Mouse (Mus musculus) embryonic facial prominence, embryonic 10.5 days (tissue): ENCODE results near the gene Mast3. TPM values are rescaled to one million over a fixed set of nuclear protein-coding genes. Genes with fewer than 3 reads are reported as not detected.

ENCODE experiments used
- DNase-seq: peaks from one replicate; pipeline ENCODE4 v3.0.0-alpha.2; 2017; ENCODE audit warnings: low spot score
- H3K27ac ChIP-seq: fragments of 300-500 bp; sonication (generic); replicated peaks from 2 replicates; pipeline ENCODE4 v1.5.1; 2016; ENCODE audit warnings: mild to moderate bottlenecking
- H3K27me3 ChIP-seq: fragments of 300-500 bp; sonication (generic); replicated peaks from 2 replicates; pipeline ENCODE4 v1.6.1; 2016; ENCODE audit warnings: low read depth, mild to moderate bottlenecking; ENCODE audit not compliant: poor library complexity, severe bottlenecking
- H3K36me3 ChIP-seq: fragments of 300-500 bp; sonication (generic); replicated peaks from 2 replicates; pipeline ENCODE4 v1.6.1; 2016; ENCODE audit warnings: mild to moderate bottlenecking, moderate library complexity
- H3K4me1 ChIP-seq: fragments of 300-500 bp; sonication (generic); 2 replicates; pipeline ENCODE4 v1.6.1; 2016
- H3K4me3 ChIP-seq: fragments of 300-500 bp; sonication (generic); 2 replicates; pipeline ENCODE4 v1.5.1; 2016; ENCODE audit warnings: mild to moderate bottlenecking, moderate library complexity
- H3K9me3 ChIP-seq: fragments of 300-500 bp; sonication (generic); 2 replicates; pipeline ENCODE4 v1.6.1; 2016; ENCODE audit warnings: mild to moderate bottlenecking
- WGBS: fragments of 180-500 bp; shearing (Covaris S2); methylation state at CpG from one replicate; pipeline ENCODE4 v1.1.7; 2016; 5-methylcytosine and 5-hydroxymethylcytosine counted together
- polyA plus RNA-seq: library from polyadenylated mRNA; unstranded; fragments of >200 nt; fragmentation: Nextera tagmentation; extraction: Ambion mirVana; gene quantifications from 2 replicates; pipeline ENCODE4 v1.2.1, GENCODE M21; 2016

The Mast3 gene
- polyA plus RNA-seq, 1 experiment from 2014 or later: 13.9 TPM

DNA sequence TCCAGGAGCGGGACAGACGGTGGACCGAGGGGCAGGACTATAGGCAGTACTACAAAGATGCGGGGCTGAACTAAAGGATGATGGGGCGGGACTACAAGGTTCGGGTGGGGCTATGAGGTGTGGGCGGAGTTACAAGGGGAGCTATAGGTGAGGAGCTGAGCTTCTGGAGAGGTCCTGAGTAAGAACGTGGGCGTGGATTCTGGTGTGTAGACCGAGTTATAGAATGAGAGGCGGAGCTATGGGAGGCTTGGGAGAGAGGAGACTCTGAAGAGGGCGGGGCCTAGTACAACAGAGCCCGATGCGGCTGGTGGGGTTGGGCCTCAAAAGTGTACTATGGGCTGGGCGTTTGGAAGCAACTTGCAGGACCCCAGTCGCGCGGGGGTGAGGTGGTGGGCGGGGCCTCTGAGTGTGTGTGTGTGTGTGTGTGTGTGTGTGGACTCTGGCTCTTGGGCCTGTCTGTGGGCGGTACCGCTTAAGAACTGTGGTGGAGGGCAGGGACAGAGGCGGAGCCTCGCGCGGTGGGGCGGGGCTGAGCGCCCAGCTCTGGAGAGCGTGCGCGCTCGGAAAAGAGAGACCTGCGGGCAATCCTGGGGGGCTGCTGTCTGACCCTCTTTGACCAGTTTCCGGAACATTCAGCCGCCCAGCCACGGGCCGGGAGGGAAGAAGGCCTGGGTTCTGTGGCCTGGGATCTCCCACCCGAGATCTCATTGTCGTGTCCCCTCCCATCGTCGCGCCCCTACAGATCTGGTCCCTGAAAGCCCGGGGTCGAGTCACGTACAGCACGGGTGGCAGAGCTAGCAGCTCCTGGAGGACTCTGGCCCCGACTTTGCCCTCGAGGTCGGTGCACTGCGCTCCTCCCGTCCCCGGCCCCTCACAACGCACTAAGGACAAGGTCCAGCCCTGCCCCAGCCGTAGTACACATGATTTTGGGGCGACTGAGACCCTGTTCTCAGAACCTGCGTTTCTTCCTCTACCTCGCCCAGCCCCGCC, 7.5 kb downstream of the Mast3 start:
- peaks cover 41% of the 10 kb centered on the region for H3K4me1 ChIP-seq
- H3K27ac ChIP-seq: peak overlapping the region; percentile 83
- H3K36me3 ChIP-seq: no peaks in the 10 kb centered on the region
- H3K4me3 ChIP-seq: peak overlapping the region; percentile 72
- 1% methylated on average over 57 of the region's 57 CpGs for WGBS
- DNase-seq: peak; percentile 94
- no peaks in the 10 kb centered on the region for H3K9me3 ChIP-seq
- H3K27me3 ChIP-seq: peaks cover 86% of the 10 kb centered on the region

DNA sequence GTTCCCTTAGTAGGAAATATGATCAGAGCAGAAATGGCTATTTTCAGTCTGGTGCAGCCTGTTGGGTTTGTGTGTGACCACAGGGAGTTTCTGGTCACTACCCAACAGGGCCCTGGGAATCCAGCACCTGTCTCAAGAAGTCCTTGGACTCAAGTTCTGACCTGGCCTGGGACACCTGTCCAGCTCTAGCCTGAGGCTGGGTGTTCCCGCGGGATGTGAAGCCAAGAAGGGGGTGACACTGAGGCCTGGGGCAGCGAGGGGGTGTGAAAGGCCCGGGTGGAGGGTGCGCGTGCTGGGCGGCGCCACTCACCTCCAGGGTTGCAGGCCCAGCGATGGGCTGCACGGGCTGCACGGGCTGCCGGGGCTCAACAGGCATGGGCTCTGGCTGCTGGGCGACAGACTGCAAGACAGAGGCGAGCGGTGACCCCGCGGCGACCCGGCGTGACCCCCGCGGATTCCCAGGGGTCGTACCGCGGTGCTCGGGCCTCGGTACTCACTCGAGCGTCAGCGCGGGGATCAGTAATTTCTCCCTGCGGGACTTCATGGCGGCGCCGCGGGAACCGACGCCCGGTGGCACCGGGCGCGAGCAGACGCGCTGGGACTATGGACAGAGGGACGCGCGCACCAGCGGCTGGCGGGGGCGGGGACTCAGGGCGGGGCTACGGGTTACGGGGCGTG, 8.3 kb downstream of the Mast3 start:
- no peak for DNase-seq
- 3% methylated on average over 54 of the region's 54 CpGs for WGBS
- Histone ChIP-seq H3K27ac (peak overlapping the region; percentile 83), H3K27me3 (peaks cover 78% of the 10 kb centered on the region), H3K36me3 (no peaks in the 10 kb centered on the region), H3K4me1 (peaks cover 49% of the 10 kb centered on the region), H3K4me3 (peak overlapping the region; percentile 72), H3K9me3 (no peaks in the 10 kb centered on the region)

DNA sequence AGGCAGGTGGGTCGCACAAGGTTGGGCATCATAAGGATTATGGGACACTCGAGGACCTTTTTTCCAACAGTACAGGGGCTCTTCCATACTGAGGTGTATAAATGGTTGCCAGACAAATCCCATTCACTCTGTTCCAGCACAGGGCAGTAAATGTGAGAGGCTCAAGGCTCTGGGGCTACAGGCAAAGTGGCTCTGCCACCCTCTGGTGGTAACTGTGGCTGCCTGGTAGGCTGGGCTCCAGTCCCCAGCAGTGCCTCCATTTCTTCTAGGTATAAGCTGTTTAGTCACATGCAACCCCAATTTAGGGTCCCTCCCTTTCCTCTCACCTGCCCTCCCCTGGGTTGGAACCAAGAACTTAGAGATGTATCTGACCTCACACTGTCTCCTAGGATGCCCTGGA, 9.5 kb downstream of the Mast3 start:
- Histone ChIP-seq H3K27ac (no peak overlapping the region), H3K36me3 (no peaks in the 10 kb centered on the region), H3K9me3 (no peaks in the 10 kb centered on the region), H3K4me3 (no peak overlapping the region), H3K4me1 (peaks cover 61% of the 10 kb centered on the region), H3K27me3 (peaks cover 75% of the 10 kb centered on the region)
- 85% methylated on average over 2 of the region's 2 CpGs for WGBS
- DNase-seq: no peak

GRCm38 (mm10) chr8:70794215-70794614, 10.6 kb downstream of the Mast3 start:
- 87% methylated on average over 2 of the region's 2 CpGs for WGBS
- peaks cover 72% of the 10 kb centered on the region for H3K4me1 ChIP-seq
- H3K9me3 ChIP-seq: no peaks in the 10 kb centered on the region
- no peak overlapping the region for H3K27ac ChIP-seq
- H3K27me3 ChIP-seq: peaks cover 70% of the 10 kb centered on the region
- no peak overlapping the region for H3K4me3 ChIP-seq
- DNase-seq: no peak
- H3K36me3 ChIP-seq: peaks cover 6% of the 10 kb centered on the region

DNA sequence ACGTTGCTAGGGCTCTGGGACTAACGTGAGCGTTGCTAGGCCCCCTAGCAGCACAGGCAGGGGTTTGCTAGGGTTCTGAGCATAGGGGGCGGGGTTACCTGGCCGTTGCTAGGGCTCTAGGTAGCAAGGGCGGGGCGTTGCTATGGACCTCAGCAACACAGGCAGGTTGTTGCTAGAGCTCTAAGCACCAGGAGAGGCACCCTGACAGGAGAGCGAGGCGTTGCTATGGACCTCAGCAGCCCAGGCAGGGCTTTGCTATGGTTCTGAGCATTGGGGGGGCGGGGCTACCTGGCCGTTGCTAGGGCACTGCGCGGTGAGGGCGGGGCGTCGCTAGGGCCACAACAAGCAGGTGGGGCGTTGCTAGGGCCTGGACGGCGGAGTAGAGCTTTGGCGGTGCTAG, 12.2 kb downstream of the Mast3 start:
- peak overlapping the region; percentile 89 for H3K27ac ChIP-seq
- peak; percentile 87 for DNase-seq
- WGBS: under 1% methylated on average over 20 of the region's 20 CpGs
- H3K36me3 ChIP-seq: peaks cover 21% of the 10 kb centered on the region
- H3K4me3 ChIP-seq: peak overlapping the region; percentile 78
- no peaks in the 10 kb centered on the region for H3K9me3 ChIP-seq
- H3K4me1 ChIP-seq: peaks cover 77% of the 10 kb centered on the region
- H3K27me3 ChIP-seq: peaks cover 70% of the 10 kb centered on the region

- Histone ChIP-seq H3K27me3 (peaks cover 69% of the 10 kb centered on the region), H3K4me1 (peaks cover 77% of the 10 kb centered on the region), H3K36me3 (peaks cover 26% of the 10 kb centered on the region), H3K27ac (peak overlapping the region; percentile 89), H3K9me3 (no peaks in the 10 kb centered on the region), H3K4me3 (peak overlapping the region; percentile 78)
- DNase-seq: peak; percentile 99
- WGBS: 6% methylated on average over 58 of the region's 58 CpGs
Observed at GRCm38 (mm10) chr8:70791975-70792691, 12.7 kb downstream of the Mast3 start.

DNA sequence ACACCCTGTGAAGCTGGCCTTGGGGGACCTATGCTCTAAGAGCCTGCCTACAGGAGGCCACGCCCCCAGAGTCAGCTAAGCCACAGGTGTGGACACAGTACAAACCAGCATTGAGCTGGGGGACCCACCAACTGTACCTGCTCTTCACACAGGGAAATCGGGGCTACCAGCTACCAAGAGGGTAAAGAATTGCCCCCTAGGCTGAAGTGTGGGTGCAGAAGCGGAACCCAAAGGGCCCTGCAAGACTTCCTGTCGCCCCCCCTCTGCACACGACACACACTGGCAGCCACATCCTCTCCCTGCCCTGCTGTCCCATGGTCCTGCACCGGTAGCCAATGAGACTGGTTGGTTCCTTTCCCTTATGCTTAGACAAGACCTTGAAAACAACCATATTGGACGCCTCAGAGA, 13.6 kb downstream of the Mast3 start:
- DNase-seq: no peak
- Histone ChIP-seq H3K27ac (peak overlapping the region; percentile 63), H3K27me3 (peaks cover 64% of the 10 kb centered on the region), H3K4me1 (peaks cover 72% of the 10 kb centered on the region), H3K36me3 (peaks cover 35% of the 10 kb centered on the region), H3K9me3 (no peaks in the 10 kb centered on the region), H3K4me3 (peak overlapping the region; percentile 78)
- WGBS: 79% methylated on average over 7 of the region's 7 CpGs

GRCm38 (mm10) chr8:70790846-70791245, 14.0 kb downstream of the Mast3 start:
- H3K9me3 ChIP-seq: no peaks in the 10 kb centered on the region
- peak overlapping the region; percentile 63 for H3K27ac ChIP-seq
- 63% methylated on average over 8 of the region's 8 CpGs for WGBS
- peak overlapping the region; percentile 78 for H3K4me3 ChIP-seq
- peaks cover 68% of the 10 kb centered on the region for H3K4me1 ChIP-seq
- H3K27me3 ChIP-seq: peaks cover 59% of the 10 kb centered on the region
- no peak for DNase-seq
- H3K36me3 ChIP-seq: peaks cover 39% of the 10 kb centered on the region

GRCm38 (mm10) chr8:70789046-70789445, 15.8 kb downstream of the Mast3 start:
- no peak overlapping the region for H3K27ac ChIP-seq
- H3K27me3 ChIP-seq: peaks cover 42% of the 10 kb centered on the region

GRCm38 (mm10) chr8:70787941-70788667, 16.8 kb downstream of the Mast3 start:
- DNase-seq: peak; percentile 87
- 9% methylated on average over 30 of the region's 30 CpGs for WGBS
- Histone ChIP-seq H3K27ac (0 out of 2 replicates have a peak overlapping the region, but pooled peaks have one; percentile 2), H3K36me3 (peaks cover 67% of the 10 kb centered on the region), H3K4me3 (peak overlapping the region; percentile 46), H3K4me1 (peaks cover 61% of the 10 kb centered on the region), H3K9me3 (no peaks in the 10 kb centered on the region), H3K27me3 (peaks cover 34% of the 10 kb centered on the region)

More at GRCm38 (mm10) chr8:70789046-70789445, 15.8 kb downstream of the Mast3 start:
- no peak for DNase-seq
- peaks cover 57% of the 10 kb centered on the region for H3K36me3 ChIP-seq
- WGBS: 77% methylated on average over 10 of the region's 10 CpGs
- H3K4me3 ChIP-seq: peak overlapping the region; percentile 46; the same call in 1 of the 2 replicates
- H3K4me1 ChIP-seq: peaks cover 66% of the 10 kb centered on the region
- no peaks in the 10 kb centered on the region for H3K9me3 ChIP-seq

DNA sequence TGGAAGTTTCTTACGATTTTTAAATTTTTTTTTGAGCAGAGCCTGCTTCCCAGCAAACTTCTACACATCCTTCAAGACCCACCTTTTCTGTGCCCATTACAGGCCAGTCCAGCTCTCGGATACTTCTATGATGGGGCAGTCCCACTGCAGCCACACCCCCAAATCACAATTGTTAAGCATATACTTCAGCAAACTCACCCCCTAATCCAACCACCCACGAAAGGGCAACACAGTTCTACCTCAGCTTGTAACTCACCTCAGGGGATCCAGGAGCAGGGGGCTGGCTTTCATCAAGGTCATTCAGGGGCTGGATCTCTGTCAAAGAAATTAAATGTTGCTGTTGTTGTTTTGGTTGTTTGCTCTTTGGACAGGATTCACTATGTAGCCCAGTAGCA, 17.8 kb downstream of the Mast3 start:
- Histone ChIP-seq H3K9me3 (no peaks in the 10 kb centered on the region), H3K36me3 (peaks cover 77% of the 10 kb centered on the region), H3K4me1 (peaks cover 51% of the 10 kb centered on the region), H3K27ac (no peak overlapping the region), H3K4me3 (peak overlapping the region; percentile 46; the same call in 1 of the 2 replicates), H3K27me3 (peaks cover 34% of the 10 kb centered on the region)
- WGBS: 92% methylated on average over 3 of the region's 3 CpGs
- no peak for DNase-seq
